Mouse (Mus musculus) liver, embryonic 14.5 days (tissue): Measurements from ENCODE around the gene Man1c1. TPM values are rescaled to one million over a fixed set of nuclear protein-coding genes. Genes with fewer than 3 reads are reported as not detected.

Experiments
- ATAC-seq: fragments of 200-750 bp; cut with Nextera tagmentation; 2 replicates; pipeline ENCODE4 v1.8.0; 2017; ENCODE audit warnings: moderate number of reproducible peaks, mild to moderate bottlenecking, moderate library complexity; ENCODE audit not compliant: insufficient read depth
- DNase-seq, 3 experiments: peaks; one replicate each; pipeline ENCODE4 v3.0.0-alpha.2; 2012 to 2013; ENCODE audit warnings: low read depth in 3 of 3, low spot score in 3 of 3
- H3K27ac ChIP-seq: fragments of 300-500 bp; sonication (generic); 2 replicates; pipeline ENCODE4 v1.5.1; 2014; ENCODE audit warnings: moderate library complexity, mild to moderate bottlenecking, control low read depth, inconsistent platforms
- H3K27me3 ChIP-seq: fragments of 300-500 bp; sonication (generic); 2 replicates; pipeline ENCODE4 v1.6.1; 2014; ENCODE audit warnings: mild to moderate bottlenecking, low read length, moderate library complexity; ENCODE audit not compliant: control insufficient read depth, insufficient read depth
- H3K36me3 ChIP-seq: fragments of 300-500 bp; sonication (generic); replicated peaks from 2 replicates; pipeline ENCODE4 v1.6.1; 2014; ENCODE audit warnings: low read depth; ENCODE audit not compliant: control insufficient read depth, insufficient read depth
- H3K4me1 ChIP-seq, 2 experiments: fragments of 200-500 bp in 1 of 2; fragments of 300-500 bp in 1 of 2; sonication (generic) in 1 of 2; replicated peaks; 2 replicates each; pipeline ENCODE4 v1.6.1; 2012 to 2014; ENCODE audit warnings: antibody characterized with exemption in 1 of 2, inconsistent platforms in 1 of 2, low read length in 1 of 2; ENCODE audit not compliant: control insufficient read depth in 2 of 2, insufficient read depth in 2 of 2
- H3K4me2 ChIP-seq: fragments of 300-500 bp; sonication (generic); 2 replicates; pipeline ENCODE4 v1.6.1; 2014; ENCODE audit warnings: low read depth, mild to moderate bottlenecking, control low read depth, moderate library complexity
- H3K4me3 ChIP-seq, 2 experiments: fragments of 200-500 bp in 1 of 2; fragments of 300-500 bp in 1 of 2; sonication (generic) in 1 of 2; 2 replicates each; pipeline ENCODE4 v1.5.1; 2012 to 2014; ENCODE audit warnings: low read depth in 2 of 2, low read length in 2 of 2, mild to moderate bottlenecking in 2 of 2, control low read depth in 1 of 2, inconsistent platforms in 1 of 2, moderate library complexity in 1 of 2; ENCODE audit not compliant: insufficient read depth in 1 of 2
- H3K9ac ChIP-seq: fragments of 300-500 bp; sonication (generic); replicated peaks from 2 replicates; pipeline ENCODE4 v1.6.1; 2014; ENCODE audit warnings: mild to moderate bottlenecking, control low read depth, moderate library complexity
- H3K9me3 ChIP-seq: fragments of 300-500 bp; sonication (generic); 2 replicates; pipeline ENCODE4 v1.6.1; 2016; ENCODE audit warnings: low read length, mixed read lengths; ENCODE audit not compliant: control insufficient read depth
- CTCF ChIP-seq: IDR thresholded peaks from 2 replicates; pipeline ENCODE4 v1.5.1; 2016; ENCODE audit warnings: antibody characterized with exemption, low read depth, control low read depth
- EP300 ChIP-seq: IDR thresholded peaks from 2 replicates; pipeline ENCODE4 v1.6.1; 2016; ENCODE audit warnings: antibody characterized with exemption, low read depth
- WGBS: fragments of 180-500 bp; shearing (Covaris S2); extraction: QIAGEN DNeasy Blood & Tissue Kit; methylation state at CpG from one replicate; pipeline ENCODE4 v1.1.7; 2014; ENCODE audit not compliant: insufficient replicate concordance; 5-methylcytosine and 5-hydroxymethylcytosine counted together
- polyA plus RNA-seq, 2 experiments: library from polyadenylated mRNA; depleted of rRNA in 1 of 2; stranded (reverse) in 1 of 2; unstranded in 1 of 2; fragments of >200 nt; fragmentation: Nextera tagmentation in 1 of 2; extraction: Ambion mirVana in 1 of 2; gene quantifications; 2 replicates each; pipeline versions ENCODE4 v1.2.1 to v1.2.3; 2012 to 2014

The Man1c1 gene
- polyA plus RNA-seq, 2 experiments = 1.2 to 1.9 TPM

DNA sequence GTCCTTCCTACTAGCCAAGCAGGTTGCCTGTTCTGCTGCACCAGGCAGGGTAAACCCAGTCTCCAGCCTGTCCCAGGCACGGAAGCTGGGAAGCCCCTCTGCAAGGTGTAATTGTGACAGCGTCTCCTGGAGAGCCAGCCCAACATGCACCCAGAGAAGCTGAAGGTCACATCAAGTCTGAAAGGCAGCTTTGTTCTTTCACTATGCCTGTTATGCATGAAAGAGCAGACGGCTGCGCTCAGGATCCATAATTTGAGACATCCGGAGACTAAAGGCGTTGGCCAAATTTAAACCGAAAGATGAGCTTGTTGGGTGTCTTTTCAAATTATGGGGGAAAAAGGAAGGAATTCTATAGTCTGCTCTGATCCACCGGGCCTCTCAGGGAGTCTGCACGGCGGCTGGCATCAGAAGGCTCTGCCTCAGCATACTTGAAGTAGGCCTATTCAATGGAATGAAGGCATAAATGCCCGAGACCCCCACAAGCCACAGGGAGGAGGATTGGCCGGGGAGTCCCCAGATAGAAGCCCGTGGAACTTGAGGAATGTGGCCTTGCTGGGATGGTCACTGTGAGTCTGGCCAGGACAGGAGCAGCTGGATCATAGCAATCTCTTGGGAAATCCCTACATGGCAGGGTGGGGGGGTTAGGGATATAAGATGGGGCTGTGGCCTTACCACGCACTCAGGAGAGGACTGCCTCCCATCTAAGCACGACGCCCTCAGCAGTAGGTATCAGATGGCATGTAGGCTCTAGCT is 40.0 kb upstream of the Man1c1 start:
- H3K27ac ChIP-seq = no peak overlapping the region
- DNase-seq (no peak), ATAC-seq (no peak)
- WGBS = 87% methylated on average over 16 of the region's 16 CpGs
- H3K4me1 ChIP-seq = peaks cover 0 to 4% of the 10 kb centered on the region in 2 experiments; a peak in 2 of 4 replicates
- H3K9me3 ChIP-seq = no peaks in the 10 kb centered on the region
- peaks cover 36% of the 10 kb centered on the region for H3K36me3 ChIP-seq
- H3K9ac ChIP-seq = no peak overlapping the region
- no peak overlapping the region for H3K4me2 ChIP-seq
- H3K4me3 ChIP-seq = no peak overlapping the region
- TF ChIP-seq CTCF (no peak), EP300 (no peak)
- H3K27me3 ChIP-seq = no peaks in the 10 kb centered on the region

GRCm38 (mm10) chr4:134741949-134742348 is 37.9 kb upstream of the Man1c1 start:
- WGBS = 78% methylated on average over 8 of the region's 8 CpGs
- Histone ChIP-seq H3K36me3 (peaks cover 14% of the 10 kb centered on the region), H3K9me3 (no peaks in the 10 kb centered on the region), H3K9ac (no peak overlapping the region), H3K4me3 (no peak overlapping the region), H3K4me2 (no peak overlapping the region), H3K27me3 (no peaks in the 10 kb centered on the region), H3K4me1 (peaks cover 0 to 3% of the 10 kb centered on the region in 2 experiments; a peak in 1 of 4 replicates), H3K27ac (no peak overlapping the region)
- ATAC-seq = no peak
- TF ChIP-seq EP300 = no peak
- TF ChIP-seq CTCF = no peak
- DNase-seq = no peak

DNA sequence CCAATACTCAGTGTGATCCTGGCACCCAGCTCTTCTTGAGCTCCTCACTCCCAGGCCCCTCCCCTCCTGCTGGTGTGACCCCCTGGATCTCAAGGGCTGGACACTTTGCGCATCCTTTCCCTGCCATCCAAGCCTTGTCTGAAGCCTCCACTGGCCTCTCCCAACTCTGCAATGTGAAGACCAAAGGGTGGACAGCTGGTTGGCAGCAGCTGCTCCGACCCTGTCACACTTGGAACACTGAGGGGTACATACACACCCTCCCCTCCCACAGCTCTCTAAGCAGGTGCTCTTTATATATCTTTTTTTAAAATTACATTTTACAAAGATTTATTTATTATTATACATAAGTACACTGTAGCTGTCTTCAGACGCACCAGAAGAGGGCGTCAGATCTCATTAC is 36.1 kb upstream of the Man1c1 start:
- H3K9me3 ChIP-seq = no peaks in the 10 kb centered on the region
- 78% methylated on average over 4 of the region's 4 CpGs for WGBS
- H3K27me3 ChIP-seq = no peaks in the 10 kb centered on the region
- no peak overlapping the region for H3K4me2 ChIP-seq
- DNase-seq (no peak), ATAC-seq (no peak)
- no peak overlapping the region for H3K27ac ChIP-seq
- H3K4me3 ChIP-seq = no peak overlapping the region
- 0 out of 4 replicates have a peak, but pooled peaks cover 0 to 2% of the 10 kb centered on the region in 2 experiments for H3K4me1 ChIP-seq
- H3K9ac ChIP-seq = no peak overlapping the region
- peaks cover 4% of the 10 kb centered on the region; the same call in 1 of the 2 replicates for H3K36me3 ChIP-seq
- no peak; the same call in 1 of the 2 replicates for TF ChIP-seq CTCF
- no peak for TF ChIP-seq EP300

DNA sequence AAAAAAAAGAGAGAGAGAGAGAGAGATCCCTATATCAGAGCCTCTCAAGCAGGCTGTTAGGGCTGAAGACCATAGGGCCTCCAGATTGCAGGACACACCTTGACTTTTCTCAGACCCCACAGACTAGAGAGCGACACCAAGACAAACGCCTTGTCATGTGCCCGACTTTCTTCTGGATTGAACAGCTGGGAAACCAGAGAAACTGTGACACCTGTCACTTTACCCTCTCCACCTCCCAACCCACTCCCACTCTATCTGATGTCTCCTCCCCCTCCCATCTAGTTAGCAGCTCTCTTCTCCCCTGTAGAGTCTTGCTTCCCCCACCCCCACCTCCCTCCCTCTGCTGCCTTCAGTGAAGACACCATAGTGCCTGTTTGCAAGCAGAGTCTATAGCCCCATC is 35.4 kb upstream of the Man1c1 start:
- Histone ChIP-seq H3K27ac (no peak overlapping the region), H3K9ac (no peak overlapping the region), H3K27me3 (no peaks in the 10 kb centered on the region), H3K9me3 (no peaks in the 10 kb centered on the region), H3K4me1 (peaks cover 5 to 6% of the 10 kb centered on the region in 2 experiments), H3K4me2 (no peak overlapping the region), H3K36me3 (peaks cover 3% of the 10 kb centered on the region; the same call in 1 of the 2 replicates), H3K4me3 (no peak overlapping the region)
- DNase-seq (no peak), ATAC-seq (no peak)
- TF ChIP-seq CTCF = no peak
- TF ChIP-seq EP300 = no peak
- 70% methylated on average over 3 of the region's 3 CpGs for WGBS

DNA sequence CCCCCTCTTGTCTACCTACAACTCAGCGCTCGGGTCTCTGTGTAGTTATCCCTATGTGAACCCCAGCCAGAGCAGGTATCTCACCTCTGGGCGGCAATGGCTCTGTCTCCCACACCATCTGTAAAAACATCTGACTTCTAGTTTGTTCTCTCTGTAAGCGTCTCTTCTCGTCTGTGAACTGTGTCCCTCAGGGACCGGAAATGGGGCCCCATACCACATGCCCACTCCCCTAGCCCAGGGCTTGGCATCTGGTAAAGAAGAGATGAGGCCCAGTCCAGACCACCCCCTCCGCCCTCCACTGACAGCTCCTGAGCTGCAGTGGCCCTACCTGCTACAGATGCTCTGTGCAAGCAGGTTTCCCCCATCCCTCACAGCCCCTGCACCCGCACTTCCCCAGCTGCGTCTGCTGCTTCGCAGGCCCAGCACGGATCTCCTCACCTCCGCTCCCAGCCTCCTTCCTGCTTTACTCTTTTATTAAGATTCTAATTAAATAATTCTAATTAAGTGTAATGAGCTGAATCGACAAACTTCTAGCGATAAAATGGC is 33.3 kb upstream of the Man1c1 start:
- ATAC-seq (no peak), DNase-seq (no peak)
- TF ChIP-seq EP300 = no peak
- no peak for TF ChIP-seq CTCF
- H3K36me3 ChIP-seq = no peaks in the 10 kb centered on the region
- no peak overlapping the region for H3K9ac ChIP-seq
- 52% methylated on average over 14 of the region's 14 CpGs for WGBS
- no peaks in the 10 kb centered on the region for H3K9me3 ChIP-seq
- no peaks in the 10 kb centered on the region for H3K27me3 ChIP-seq
- H3K4me2 ChIP-seq = no peak overlapping the region
- peaks cover 14 to 15% of the 10 kb centered on the region in 2 experiments for H3K4me1 ChIP-seq
- no peak overlapping the region for H3K27ac ChIP-seq
- no peak overlapping the region for H3K4me3 ChIP-seq
